Mouse (Mus musculus) limb, embryonic 12.5 days (tissue): Measurements from ENCODE around the gene Tenm2. TPM values are rescaled to one million over a fixed set of nuclear protein-coding genes. Genes with fewer than 3 reads are reported as not detected.

ENCODE experiments used
- ATAC-seq: fragments of 200-750 bp; cut with Nextera tagmentation; 2 replicates; pipeline ENCODE4 v1.8.0; 2017; ENCODE audit warnings: low read depth, moderate TSS enrichment; ENCODE audit not compliant: insufficient number of reproducible peaks, insufficient read depth, low FRiP score, low TSS enrichment
- H3K27ac ChIP-seq: fragments of 300-500 bp; sonication (generic); 2 replicates; pipeline ENCODE4 v1.5.1; 2016; ENCODE audit warnings: mild to moderate bottlenecking, moderate library complexity
- H3K27me3 ChIP-seq: fragments of 300-500 bp; sonication (generic); 2 replicates; pipeline ENCODE4 v1.6.1; 2016; ENCODE audit warnings: mild to moderate bottlenecking, moderate library complexity
- H3K36me3 ChIP-seq: fragments of 300-500 bp; sonication (generic); 2 replicates; pipeline ENCODE4 v1.6.1; 2016; ENCODE audit warnings: mild to moderate bottlenecking, moderate library complexity
- H3K4me1 ChIP-seq: fragments of 300-500 bp; sonication (generic); replicated peaks from 2 replicates; pipeline ENCODE4 v1.6.1; 2016
- H3K4me2 ChIP-seq: fragments of 300-500 bp; sonication (generic); 2 replicates; pipeline ENCODE4 v1.6.1; 2016; ENCODE audit warnings: mild to moderate bottlenecking, moderate library complexity
- H3K4me3 ChIP-seq: fragments of 300-500 bp; sonication (generic); replicated peaks from 2 replicates; pipeline ENCODE4 v1.5.1; 2016; ENCODE audit warnings: mild to moderate bottlenecking
- H3K9ac ChIP-seq: fragments of 300-500 bp; sonication (generic); replicated peaks from 2 replicates; pipeline ENCODE4 v1.6.1; 2016; ENCODE audit warnings: mild to moderate bottlenecking, moderate library complexity
- H3K9me3 ChIP-seq: fragments of 300-500 bp; sonication (generic); 2 replicates; pipeline ENCODE4 v1.6.1; 2016; ENCODE audit warnings: mild to moderate bottlenecking, moderate library complexity
- WGBS: fragments of 180-500 bp; shearing (Covaris S2); methylation state at CpG from one replicate; pipeline ENCODE4 v1.1.7; 2016; 5-methylcytosine and 5-hydroxymethylcytosine counted together
- polyA plus RNA-seq: library from polyadenylated mRNA; unstranded; fragments of >200 nt; fragmentation: Nextera tagmentation; extraction: Ambion mirVana; gene quantifications from 2 replicates; pipeline ENCODE4 v1.2.1, GENCODE M21; 2016

Tenm2 gene
- polyA plus RNA-seq, 1 experiment from 2014 or later: 0.94 TPM

DNA sequence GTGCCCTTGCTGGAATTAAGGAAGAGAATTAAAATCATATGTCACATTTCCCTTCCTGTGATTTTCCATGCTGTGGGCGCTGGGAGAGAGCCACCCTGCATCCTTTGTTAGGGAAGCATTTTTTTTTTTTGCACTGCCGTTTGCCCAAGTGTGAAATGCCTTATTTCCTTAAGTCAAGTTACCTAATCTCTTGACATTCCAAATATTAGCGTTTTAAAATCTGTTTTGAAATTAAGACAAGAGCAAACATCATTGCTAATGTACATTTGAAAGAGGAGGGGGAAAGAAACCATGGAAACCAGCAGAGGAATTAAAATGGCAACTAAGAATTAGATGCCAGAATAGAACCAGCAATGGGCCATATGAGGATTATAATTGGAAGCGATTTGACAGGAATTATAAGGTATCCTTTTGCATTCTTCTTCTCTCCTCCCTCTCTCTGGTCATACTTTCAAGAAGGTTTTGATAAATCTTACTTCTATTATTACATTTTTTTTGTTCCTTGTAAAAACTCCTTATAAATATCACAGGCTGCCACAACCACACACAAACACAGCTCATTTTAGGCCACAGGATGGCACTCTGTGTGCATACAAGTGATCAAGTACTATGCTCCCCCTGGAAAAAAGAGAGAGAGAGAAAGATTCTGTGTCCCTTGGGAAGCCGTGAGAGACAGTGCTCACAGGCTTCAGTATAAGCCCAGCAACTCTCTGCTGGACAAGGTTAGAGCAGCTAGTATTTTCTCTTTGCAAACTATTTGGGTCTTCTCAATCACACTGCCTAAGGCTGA lies 246.8 kb downstream of the Tenm2 start:
- H3K4me1 ChIP-seq: no peaks in the 10 kb centered on the region; the same call in 1 of the 2 replicates
- no peaks in the 10 kb centered on the region for H3K9me3 ChIP-seq
- H3K9ac ChIP-seq: no peak overlapping the region
- WGBS: 44% methylated on average over 5 of the region's 5 CpGs
- no peaks in the 10 kb centered on the region for H3K27me3 ChIP-seq
- no peaks in the 10 kb centered on the region for H3K36me3 ChIP-seq
- H3K4me2 ChIP-seq: no peak overlapping the region
- no peak overlapping the region for H3K4me3 ChIP-seq
- no peak overlapping the region for H3K27ac ChIP-seq
- ATAC-seq: no peak

DNA sequence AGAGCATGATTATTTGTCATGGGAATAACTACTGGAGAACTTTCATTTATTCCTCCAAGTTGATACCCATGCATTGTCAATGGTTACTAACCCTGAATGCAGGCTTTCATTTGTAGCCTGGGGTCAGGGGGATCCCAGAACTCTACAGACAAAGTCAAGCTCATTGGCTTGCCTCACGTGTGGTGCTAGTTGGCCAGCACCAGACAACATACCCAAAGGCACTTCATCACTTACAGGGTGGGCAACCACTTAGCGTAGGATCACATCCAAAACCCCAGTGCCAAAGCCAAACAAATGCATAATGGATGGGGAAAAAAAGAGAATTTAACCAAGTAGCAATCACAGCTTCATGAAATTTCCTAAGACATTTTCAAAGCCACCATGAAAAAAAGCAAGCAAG lies 261.6 kb downstream of the Tenm2 start:
- no peak overlapping the region for H3K27ac ChIP-seq
- ATAC-seq: no peak
- no peaks in the 10 kb centered on the region for H3K9me3 ChIP-seq
- no peak overlapping the region for H3K4me2 ChIP-seq
- no peak overlapping the region for H3K4me3 ChIP-seq
- no peak overlapping the region for H3K9ac ChIP-seq
- no peaks in the 10 kb centered on the region for H3K27me3 ChIP-seq
- H3K4me1 ChIP-seq: no peaks in the 10 kb centered on the region
- no peaks in the 10 kb centered on the region for H3K36me3 ChIP-seq
- WGBS: 74% methylated on average over 2 of the region's 2 CpGs

DNA sequence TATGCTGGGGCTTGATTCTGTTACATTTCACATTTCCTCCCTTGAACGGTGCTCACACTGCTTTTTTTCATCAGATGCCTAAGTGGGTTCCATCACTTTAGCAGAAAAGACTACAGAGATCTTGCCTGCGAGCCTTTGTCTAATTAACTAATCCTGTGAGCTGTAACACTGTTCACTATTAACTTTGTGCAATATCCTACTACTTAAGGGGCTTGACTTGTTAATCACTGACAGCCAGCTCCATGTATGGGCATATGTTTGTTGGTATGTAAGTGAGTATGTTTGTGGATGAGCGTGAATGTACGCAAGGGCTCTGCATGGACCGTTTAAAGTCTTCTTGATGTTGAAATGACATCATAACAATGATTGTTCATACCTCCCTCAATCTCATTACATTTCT lies 277.7 kb downstream of the Tenm2 start:
- H3K9me3 ChIP-seq: no peaks in the 10 kb centered on the region
- H3K4me3 ChIP-seq: no peak overlapping the region
- WGBS: 65% methylated on average over 5 of the region's 5 CpGs
- no peaks in the 10 kb centered on the region for H3K27me3 ChIP-seq
- H3K4me2 ChIP-seq: no peak overlapping the region
- ATAC-seq: no peak
- H3K36me3 ChIP-seq: no peaks in the 10 kb centered on the region
- H3K27ac ChIP-seq: no peak overlapping the region
- H3K9ac ChIP-seq: no peak overlapping the region
- H3K4me1 ChIP-seq: no peaks in the 10 kb centered on the region

DNA sequence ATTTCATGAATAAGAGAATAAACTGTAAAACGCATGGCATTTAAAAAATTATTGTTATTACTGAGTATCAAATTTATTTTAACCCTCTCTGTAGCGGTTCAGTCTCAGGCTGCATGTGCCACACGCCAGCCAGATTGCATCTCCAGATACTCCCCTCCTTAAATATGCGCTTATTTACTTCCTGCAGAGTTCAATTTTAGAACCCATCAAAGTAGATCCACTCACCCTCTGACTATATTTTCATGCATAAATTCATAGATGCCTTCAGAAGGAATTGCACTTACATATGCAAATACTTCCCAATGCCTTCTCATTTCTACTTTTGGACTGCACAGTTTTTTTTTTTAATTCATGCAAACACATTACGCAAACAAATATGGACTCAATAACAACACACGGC lies 294.3 kb downstream of the Tenm2 start:
- no peak for ATAC-seq
- Histone ChIP-seq H3K4me2 (no peak overlapping the region), H3K4me1 (no peaks in the 10 kb centered on the region), H3K27ac (no peak overlapping the region), H3K9ac (no peak overlapping the region), H3K9me3 (no peaks in the 10 kb centered on the region), H3K27me3 (no peaks in the 10 kb centered on the region), H3K4me3 (no peak overlapping the region), H3K36me3 (no peaks in the 10 kb centered on the region)
- 89% methylated on average over 6 of the region's 6 CpGs for WGBS

DNA sequence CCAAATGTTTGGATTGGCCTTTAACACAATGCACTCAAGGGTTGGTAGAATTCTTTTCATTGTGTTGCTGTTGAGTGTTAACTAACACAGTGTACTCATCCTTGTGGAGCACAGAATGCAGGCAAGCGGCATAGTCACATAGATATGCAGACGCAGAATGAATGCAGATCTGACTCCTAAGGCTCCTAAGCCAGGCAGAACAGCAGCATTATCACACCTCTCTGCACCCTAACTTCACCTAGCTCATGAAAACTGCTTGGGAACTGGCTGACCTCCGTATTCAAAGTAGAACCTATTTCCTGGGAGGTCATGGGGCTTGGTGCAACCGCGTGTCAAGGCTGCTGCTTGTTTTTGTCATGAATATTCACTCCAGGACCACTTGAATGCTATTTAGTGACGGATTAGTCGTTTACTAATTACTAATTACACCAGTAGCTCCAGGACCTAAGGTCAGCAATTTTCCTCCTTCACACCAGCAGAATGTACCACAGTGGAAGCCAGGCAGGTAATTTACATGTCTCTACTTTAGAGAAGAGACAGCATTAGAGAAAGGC lies 295.1 kb downstream of the Tenm2 start:
- Histone ChIP-seq H3K27ac (no peak overlapping the region), H3K27me3 (no peaks in the 10 kb centered on the region), H3K4me3 (no peak overlapping the region), H3K9me3 (no peaks in the 10 kb centered on the region), H3K9ac (no peak overlapping the region), H3K4me2 (no peak overlapping the region), H3K36me3 (no peaks in the 10 kb centered on the region), H3K4me1 (no peaks in the 10 kb centered on the region)
- WGBS: 42% methylated on average over 7 of the region's 7 CpGs
- ATAC-seq: no peak

DNA sequence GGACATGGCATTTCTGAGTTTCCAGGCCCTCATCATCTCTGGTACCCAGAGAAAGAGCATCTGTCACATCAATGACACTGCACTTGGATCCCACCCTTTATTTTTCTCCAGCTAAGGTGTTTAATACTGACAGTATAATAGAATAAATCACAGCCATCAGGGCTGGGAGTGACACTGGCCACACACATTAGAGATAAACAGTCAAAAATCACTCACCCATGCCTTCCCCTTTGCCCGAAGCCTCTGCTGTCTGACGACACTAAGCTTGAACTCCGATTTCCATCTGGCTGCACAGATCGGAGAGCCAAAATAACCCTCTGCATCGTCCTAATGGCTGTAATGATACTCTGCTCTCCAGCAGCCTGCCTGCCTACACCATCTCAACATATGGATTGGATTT lies 305.9 kb downstream of the Tenm2 start:
- Histone ChIP-seq H3K27ac (no peak overlapping the region), H3K4me3 (no peak overlapping the region), H3K9me3 (no peaks in the 10 kb centered on the region), H3K27me3 (no peaks in the 10 kb centered on the region), H3K36me3 (no peaks in the 10 kb centered on the region), H3K4me1 (no peaks in the 10 kb centered on the region), H3K4me2 (no peak overlapping the region), H3K9ac (no peak overlapping the region)
- no peak for ATAC-seq
- WGBS: 66% methylated on average over 5 of the region's 5 CpGs

DNA sequence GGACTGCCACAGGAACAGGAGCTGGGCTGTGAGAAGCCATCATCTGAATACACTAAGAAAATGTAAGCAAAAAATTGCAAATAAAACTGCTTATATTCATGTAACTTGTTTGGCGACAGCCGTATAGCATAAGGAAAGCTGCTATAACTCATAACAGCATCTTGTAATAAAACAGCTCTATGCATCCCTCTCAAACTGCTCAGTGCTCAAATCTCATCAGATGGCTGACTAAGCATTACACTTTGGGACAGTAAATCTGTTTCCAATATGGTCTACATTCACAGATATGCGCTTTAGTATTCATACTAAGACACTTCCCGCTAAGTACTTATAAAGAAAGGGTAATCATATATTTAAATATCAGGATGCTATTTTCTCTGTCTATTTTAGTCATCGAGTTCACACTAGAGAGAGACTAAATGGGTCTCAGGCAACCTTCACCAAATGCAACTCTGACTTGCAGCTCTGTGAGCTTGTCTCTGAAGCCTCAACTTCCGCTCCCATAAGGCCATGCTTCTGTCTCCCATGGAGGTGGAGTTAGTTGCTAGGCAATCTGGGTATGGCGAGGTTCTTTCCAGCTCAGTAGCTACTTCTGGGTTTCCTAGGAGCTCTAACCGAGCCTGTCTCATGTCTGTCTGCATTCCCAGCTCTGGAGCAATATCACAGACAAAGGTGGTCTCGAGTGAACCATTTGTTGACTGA lies 308.9 kb downstream of the Tenm2 start:
- H3K9ac ChIP-seq: no peak overlapping the region
- no peaks in the 10 kb centered on the region for H3K9me3 ChIP-seq

DNA sequence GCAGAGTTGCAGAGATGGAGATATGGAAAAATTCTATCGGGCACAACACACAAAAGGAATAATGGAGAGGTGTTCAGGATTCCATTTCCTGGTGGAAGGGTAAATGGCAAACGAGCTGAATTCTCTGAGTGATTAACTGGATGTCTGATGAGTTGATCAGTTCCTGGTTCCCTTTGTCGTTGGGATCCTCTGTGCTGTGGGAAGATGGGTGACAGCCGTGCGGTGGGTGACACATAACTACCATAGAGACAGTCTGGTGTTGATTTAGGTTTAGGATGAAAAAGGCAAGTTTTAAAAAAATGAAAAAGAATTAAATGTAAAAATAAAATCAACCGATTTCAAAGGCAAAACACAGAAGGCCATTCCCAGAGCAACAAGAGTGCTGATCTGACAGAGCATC lies 316.5 kb downstream of the Tenm2 start:
- Histone ChIP-seq H3K36me3 (no peaks in the 10 kb centered on the region), H3K27me3 (no peaks in the 10 kb centered on the region), H3K4me3 (no peak overlapping the region), H3K4me1 (no peaks in the 10 kb centered on the region), H3K9me3 (no peaks in the 10 kb centered on the region), H3K9ac (no peak overlapping the region), H3K27ac (no peak overlapping the region), H3K4me2 (no peak overlapping the region)
- no peak for ATAC-seq
- 80% methylated on average over 6 of the region's 6 CpGs for WGBS

More for the DNA sequence above, 308.9 kb downstream of the Tenm2 start:
- Histone ChIP-seq H3K4me1 (no peaks in the 10 kb centered on the region), H3K27ac (no peak overlapping the region), H3K36me3 (no peaks in the 10 kb centered on the region), H3K27me3 (no peaks in the 10 kb centered on the region), H3K4me2 (no peak overlapping the region), H3K4me3 (no peak overlapping the region)
- no peak for ATAC-seq
- 81% methylated on average over 9 of the region's 9 CpGs for WGBS

DNA sequence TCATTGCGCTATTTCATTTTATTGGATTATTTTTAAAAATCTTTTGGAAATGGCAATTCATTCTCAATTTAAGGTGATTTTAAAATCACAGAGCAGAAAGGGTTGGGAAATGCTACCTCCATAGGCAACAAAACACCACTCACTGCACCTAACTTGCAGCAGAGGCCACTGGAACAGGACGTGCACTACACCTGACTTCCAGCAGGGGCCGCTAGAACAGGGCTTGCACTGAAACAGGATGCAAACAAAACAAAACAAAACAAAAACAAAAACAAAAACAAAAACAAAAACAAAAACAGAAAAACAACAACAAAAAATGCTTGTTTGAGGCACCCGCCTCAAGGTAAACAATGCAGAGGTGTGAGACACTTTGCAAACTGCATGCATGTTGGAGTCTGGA lies 324.4 kb downstream of the Tenm2 start:
- Histone ChIP-seq H3K4me3 (no peak overlapping the region), H3K9me3 (no peaks in the 10 kb centered on the region), H3K9ac (no peak overlapping the region), H3K4me2 (no peak overlapping the region), H3K4me1 (no peaks in the 10 kb centered on the region), H3K27ac (no peak overlapping the region), H3K27me3 (no peaks in the 10 kb centered on the region), H3K36me3 (no peaks in the 10 kb centered on the region)
- WGBS: 71% methylated on average over 4 of the region's 4 CpGs
- no peak for ATAC-seq

DNA sequence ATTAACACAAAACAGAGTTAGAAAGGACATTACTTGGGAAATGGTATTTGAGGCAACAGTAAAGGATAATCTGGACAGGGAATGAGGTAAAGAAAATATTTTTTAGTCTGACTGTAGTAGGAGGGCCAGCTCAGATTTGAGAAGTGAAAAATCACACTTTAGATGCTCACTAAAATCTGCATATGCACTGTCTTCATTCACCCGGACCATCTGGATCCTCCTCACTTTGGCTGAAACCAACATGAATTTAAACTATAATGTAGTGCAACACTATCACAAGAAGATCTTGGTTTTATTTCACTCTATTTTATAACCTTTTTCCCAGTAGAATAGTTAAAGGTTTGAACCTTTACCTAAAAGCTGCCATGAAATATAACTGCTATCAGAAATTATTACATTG lies 326.7 kb downstream of the Tenm2 start:
- Histone ChIP-seq H3K27me3 (no peaks in the 10 kb centered on the region), H3K9me3 (no peaks in the 10 kb centered on the region), H3K4me3 (no peak overlapping the region), H3K27ac (no peak overlapping the region), H3K4me2 (no peak overlapping the region), H3K4me1 (no peaks in the 10 kb centered on the region), H3K9ac (no peak overlapping the region), H3K36me3 (no peaks in the 10 kb centered on the region)
- WGBS: 91% methylated on average over 1 of the region's 1 CpGs
- no peak for ATAC-seq

DNA sequence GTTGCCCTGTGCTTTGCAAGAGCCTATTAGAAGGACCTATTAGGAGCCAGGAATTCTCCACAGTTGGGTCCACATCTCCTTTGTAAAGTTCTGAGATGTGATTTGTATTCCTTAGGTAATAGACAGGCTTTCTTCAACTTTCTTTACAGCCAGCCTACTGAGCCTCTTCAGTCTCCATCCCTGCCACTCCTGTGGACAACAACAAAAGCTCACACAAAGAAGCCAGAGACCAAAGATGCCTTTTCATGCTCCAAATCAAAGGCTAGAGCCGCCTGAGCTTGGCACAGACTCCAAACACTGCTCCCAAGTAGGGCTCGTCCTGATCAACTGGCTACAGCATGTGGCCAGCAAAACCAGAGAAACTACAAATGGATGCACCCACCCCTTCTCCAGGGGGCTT lies 333.5 kb downstream of the Tenm2 start:
- 41% methylated on average over 2 of the region's 2 CpGs for WGBS
- Histone ChIP-seq H3K9me3 (no peaks in the 10 kb centered on the region), H3K27ac (no peak overlapping the region), H3K4me3 (no peak overlapping the region), H3K36me3 (no peaks in the 10 kb centered on the region), H3K4me1 (no peaks in the 10 kb centered on the region), H3K9ac (no peak overlapping the region), H3K4me2 (no peak overlapping the region), H3K27me3 (no peaks in the 10 kb centered on the region)
- ATAC-seq: no peak
